Mouse (Mus musculus): ENCODE results near the gene Pde4b. TPM values are rescaled to one million over a fixed set of nuclear protein-coding genes. Genes with fewer than 3 reads are reported as not detected.
A peak's percentile ranks its signal among the peaks of the same experiment; 100 is the strongest.

Gene Pde4b
- polyA plus RNA-seq, 1 experiment from 2014 or later = 43.4 TPM

GRCm38 (mm10) chr4:102560676-102561280 lies 473.4 kb downstream of the Pde4b start:
- H3K4me3 ChIP-seq (ENCODE audit: low read length) = no peak overlapping the region
- H3K9ac ChIP-seq (ENCODE audit: low read depth, low read length) = no peak overlapping the region
- no peak for ATAC-seq
- no peaks in the 10 kb centered on the region for H3K4me1 ChIP-seq (ENCODE audit: control insufficient read depth, insufficient read depth, low read depth, low read length)
- 67% methylated on average over 12 of the region's 12 CpGs for WGBS
- no peak overlapping the region for H3K27ac ChIP-seq (ENCODE audit: low read depth, low read length)
- no peaks in the 10 kb centered on the region for H3K36me3 ChIP-seq (ENCODE audit: control insufficient read depth, insufficient read depth, low read length)
- no peak overlapping the region for H3K4me2 ChIP-seq (ENCODE audit: low read length)
- no peaks in the 10 kb centered on the region for H3K27me3 ChIP-seq (replicated peaks; ENCODE audit: control insufficient read depth, insufficient read depth, low read length)
- no peaks in the 10 kb centered on the region for H3K9me3 ChIP-seq (ENCODE audit: control insufficient read depth, low read length)

DNA sequence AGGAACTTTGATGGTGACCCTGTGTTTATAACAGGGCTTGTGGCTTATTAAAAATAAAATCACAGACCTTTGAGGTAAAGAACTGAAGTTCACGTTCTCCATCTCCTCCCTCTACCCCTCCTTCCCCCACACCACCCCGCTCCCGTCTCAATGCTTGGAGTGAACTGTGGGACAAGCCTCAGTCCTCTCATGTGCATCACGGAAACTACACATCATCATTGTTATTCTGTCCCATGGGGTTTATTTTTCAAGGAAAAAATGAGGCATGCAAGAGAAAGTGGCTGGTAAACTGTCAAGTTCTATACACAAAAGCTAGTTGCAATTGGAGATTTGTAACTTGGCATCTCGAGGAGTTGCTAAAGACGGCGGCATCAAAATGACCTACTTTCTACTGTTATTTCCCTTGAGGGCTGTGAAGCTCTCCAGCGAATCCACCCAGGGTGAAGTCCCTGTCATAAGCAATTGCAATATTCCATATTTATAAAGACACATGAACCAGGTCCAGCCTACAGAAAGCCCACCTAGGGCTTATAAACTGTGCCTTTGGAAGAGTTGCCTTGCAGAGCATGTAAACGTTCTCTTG lies 476.0 kb downstream of the Pde4b start:
- H3K4me3 ChIP-seq (ENCODE audit: low read length) = no peak overlapping the region
- H3K27ac ChIP-seq (ENCODE audit: low read depth, low read length) = no peak overlapping the region
- no peak overlapping the region for H3K9ac ChIP-seq (ENCODE audit: low read depth, low read length)
- H3K36me3 ChIP-seq (ENCODE audit: control insufficient read depth, insufficient read depth, low read length) = no peaks in the 10 kb centered on the region
- WGBS = 82% methylated on average over 9 of the region's 9 CpGs
- H3K27me3 ChIP-seq (replicated peaks; ENCODE audit: control insufficient read depth, insufficient read depth, low read length) = no peaks in the 10 kb centered on the region
- no peak for ATAC-seq
- no peak overlapping the region for H3K4me2 ChIP-seq (ENCODE audit: low read length)
- H3K4me1 ChIP-seq (ENCODE audit: control insufficient read depth, insufficient read depth, low read depth, low read length) = peaks cover 3% of the 10 kb centered on the region; the same call in 1 of the 2 replicates
- no peaks in the 10 kb centered on the region for H3K9me3 ChIP-seq (ENCODE audit: control insufficient read depth, low read length)

DNA sequence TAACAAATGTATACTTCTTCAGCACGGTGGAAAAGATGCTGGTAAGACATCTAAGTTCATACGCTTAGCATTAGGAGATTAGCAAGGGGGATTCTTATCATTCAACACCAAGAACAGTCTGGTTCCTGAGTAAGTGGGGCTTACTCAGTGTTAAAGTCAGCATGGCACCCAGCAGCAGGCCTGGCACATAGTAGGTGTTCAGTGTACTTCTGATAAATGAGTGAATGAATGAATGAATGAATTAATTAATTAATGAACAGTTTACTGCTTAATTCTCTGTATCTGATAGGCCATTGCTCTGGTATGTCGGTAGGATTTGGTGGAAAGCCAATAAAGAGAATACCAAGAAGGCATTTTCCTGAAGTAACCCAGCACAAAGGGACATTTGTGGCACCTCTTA lies 476.9 kb downstream of the Pde4b start:
- Histone ChIP-seq H3K9me3 (ENCODE audit: control insufficient read depth, low read length) (no peaks in the 10 kb centered on the region), H3K27ac (ENCODE audit: low read depth, low read length) (no peak overlapping the region), H3K9ac (ENCODE audit: low read depth, low read length) (no peak overlapping the region), H3K27me3 (replicated peaks; ENCODE audit: control insufficient read depth, insufficient read depth, low read length) (no peaks in the 10 kb centered on the region), H3K4me2 (ENCODE audit: low read length) (no peak overlapping the region), H3K4me3 (ENCODE audit: low read length) (no peak overlapping the region), H3K4me1 (ENCODE audit: control insufficient read depth, insufficient read depth, low read depth, low read length) (peaks cover 12% of the 10 kb centered on the region), H3K36me3 (ENCODE audit: control insufficient read depth, insufficient read depth, low read length) (no peaks in the 10 kb centered on the region)
- no peak for ATAC-seq
- WGBS = 93% methylated on average over 3 of the region's 3 CpGs

GRCm38 (mm10) chr4:102566421-102566820 lies 479.1 kb downstream of the Pde4b start:
- H3K27ac ChIP-seq (ENCODE audit: low read depth, low read length) = no peak overlapping the region
- H3K4me3 ChIP-seq (ENCODE audit: low read length) = no peak overlapping the region
- no peak overlapping the region for H3K4me2 ChIP-seq (ENCODE audit: low read length)
- H3K27me3 ChIP-seq (replicated peaks; ENCODE audit: control insufficient read depth, insufficient read depth, low read length) = no peaks in the 10 kb centered on the region
- H3K9ac ChIP-seq (ENCODE audit: low read depth, low read length) = no peak overlapping the region
- H3K9me3 ChIP-seq (ENCODE audit: control insufficient read depth, low read length) = no peaks in the 10 kb centered on the region
- H3K36me3 ChIP-seq (ENCODE audit: control insufficient read depth, insufficient read depth, low read length) = no peaks in the 10 kb centered on the region
- no peak for ATAC-seq
- WGBS = 50% methylated on average over 1 of the region's 1 CpGs
- H3K4me1 ChIP-seq (ENCODE audit: control insufficient read depth, insufficient read depth, low read depth, low read length) = peaks cover 21% of the 10 kb centered on the region

- H3K9me3 ChIP-seq (ENCODE audit: control insufficient read depth, low read length) = no peaks in the 10 kb centered on the region
- WGBS = 51% methylated on average over 2 of the region's 2 CpGs
- H3K4me3 ChIP-seq (ENCODE audit: low read length) = no peak overlapping the region
- ATAC-seq = no peak
- H3K9ac ChIP-seq (ENCODE audit: low read depth, low read length) = no peak overlapping the region
- no peaks in the 10 kb centered on the region for H3K36me3 ChIP-seq (ENCODE audit: control insufficient read depth, insufficient read depth, low read length)
- H3K27ac ChIP-seq (ENCODE audit: low read depth, low read length) = no peak overlapping the region
- no peaks in the 10 kb centered on the region for H3K27me3 ChIP-seq (replicated peaks; ENCODE audit: control insufficient read depth, insufficient read depth, low read length)
- H3K4me1 ChIP-seq (ENCODE audit: control insufficient read depth, insufficient read depth, low read depth, low read length) = peaks cover 21% of the 10 kb centered on the region
- H3K4me2 ChIP-seq (ENCODE audit: low read length) = no peak overlapping the region
Observed at GRCm38 (mm10) chr4:102567111-102567510, 479.8 kb downstream of the Pde4b start.

DNA sequence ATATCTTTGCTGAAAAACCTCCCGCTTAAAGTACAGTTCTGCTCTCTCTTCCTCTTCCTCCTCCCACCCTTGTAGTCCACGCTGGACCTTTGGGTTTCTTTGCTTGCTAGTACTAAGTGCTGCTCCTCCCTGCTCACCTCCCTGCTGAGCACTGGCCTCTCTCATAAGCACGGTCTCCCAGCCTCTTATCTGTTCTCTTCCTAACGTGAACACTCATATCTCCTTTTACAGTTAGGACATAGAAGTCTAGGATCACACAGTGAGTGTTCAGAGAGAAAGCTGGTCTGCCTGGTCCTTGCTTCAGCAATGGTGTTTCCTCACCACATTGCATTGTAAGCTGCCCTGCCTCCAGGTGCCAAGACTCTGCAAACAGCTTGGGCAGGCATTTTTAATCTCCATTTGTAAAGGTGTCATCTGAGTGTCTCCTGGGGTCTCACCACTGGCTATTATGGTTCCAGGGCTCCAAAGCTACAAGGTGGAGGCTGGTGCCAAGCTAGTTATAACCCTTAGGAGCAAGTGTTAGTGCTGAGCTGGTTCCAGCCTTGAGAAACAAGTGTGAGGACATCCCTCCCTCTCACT lies 480.4 kb downstream of the Pde4b start:
- Histone ChIP-seq H3K27me3 (replicated peaks; ENCODE audit: control insufficient read depth, insufficient read depth, low read length) (no peaks in the 10 kb centered on the region), H3K27ac (ENCODE audit: low read depth, low read length) (no peak overlapping the region), H3K4me1 (ENCODE audit: control insufficient read depth, insufficient read depth, low read depth, low read length) (peaks cover 21% of the 10 kb centered on the region), H3K4me3 (ENCODE audit: low read length) (no peak overlapping the region), H3K9me3 (ENCODE audit: control insufficient read depth, low read length) (no peaks in the 10 kb centered on the region), H3K36me3 (ENCODE audit: control insufficient read depth, insufficient read depth, low read length) (no peaks in the 10 kb centered on the region), H3K9ac (ENCODE audit: low read depth, low read length) (no peak overlapping the region), H3K4me2 (ENCODE audit: low read length) (no peak overlapping the region)
- 24% methylated on average over 4 of the region's 4 CpGs for WGBS
- ATAC-seq = no peak

GRCm38 (mm10) chr4:102568591-102568990 lies 481.2 kb downstream of the Pde4b start:
- Histone ChIP-seq H3K4me1 (ENCODE audit: control insufficient read depth, insufficient read depth, low read depth, low read length) (peaks cover 21% of the 10 kb centered on the region), H3K4me2 (ENCODE audit: low read length) (peak overlapping the region; percentile 23), H3K27ac (ENCODE audit: low read depth, low read length) (peak overlapping the region; percentile 29; the same call in 1 of the 2 replicates), H3K9ac (ENCODE audit: low read depth, low read length) (no peak overlapping the region), H3K36me3 (ENCODE audit: control insufficient read depth, insufficient read depth, low read length) (no peaks in the 10 kb centered on the region), H3K27me3 (replicated peaks; ENCODE audit: control insufficient read depth, insufficient read depth, low read length) (no peaks in the 10 kb centered on the region), H3K9me3 (ENCODE audit: control insufficient read depth, low read length) (no peaks in the 10 kb centered on the region), H3K4me3 (ENCODE audit: low read length) (no peak overlapping the region)
- peak; percentile 34; the same call in 1 of the 2 replicates for ATAC-seq
- 7% methylated on average over 4 of the region's 4 CpGs for WGBS

GRCm38 (mm10) chr4:102569101-102569583 lies 481.8 kb downstream of the Pde4b start:
- 24% methylated on average over 8 of the region's 8 CpGs for WGBS
- H3K27ac ChIP-seq (ENCODE audit: low read depth, low read length) = no peak overlapping the region; the same call in 1 of the 2 replicates
- peak overlapping the region; percentile 23 for H3K4me2 ChIP-seq (ENCODE audit: low read length)
- H3K4me1 ChIP-seq (ENCODE audit: control insufficient read depth, insufficient read depth, low read depth, low read length) = peaks cover 21% of the 10 kb centered on the region
- no peaks in the 10 kb centered on the region for H3K36me3 ChIP-seq (ENCODE audit: control insufficient read depth, insufficient read depth, low read length)
- H3K9ac ChIP-seq (ENCODE audit: low read depth, low read length) = no peak overlapping the region
- no peaks in the 10 kb centered on the region for H3K9me3 ChIP-seq (ENCODE audit: control insufficient read depth, low read length)
- no peak overlapping the region for H3K4me3 ChIP-seq (ENCODE audit: low read length)
- H3K27me3 ChIP-seq (replicated peaks; ENCODE audit: control insufficient read depth, insufficient read depth, low read length) = no peaks in the 10 kb centered on the region
- ATAC-seq = no peak

DNA sequence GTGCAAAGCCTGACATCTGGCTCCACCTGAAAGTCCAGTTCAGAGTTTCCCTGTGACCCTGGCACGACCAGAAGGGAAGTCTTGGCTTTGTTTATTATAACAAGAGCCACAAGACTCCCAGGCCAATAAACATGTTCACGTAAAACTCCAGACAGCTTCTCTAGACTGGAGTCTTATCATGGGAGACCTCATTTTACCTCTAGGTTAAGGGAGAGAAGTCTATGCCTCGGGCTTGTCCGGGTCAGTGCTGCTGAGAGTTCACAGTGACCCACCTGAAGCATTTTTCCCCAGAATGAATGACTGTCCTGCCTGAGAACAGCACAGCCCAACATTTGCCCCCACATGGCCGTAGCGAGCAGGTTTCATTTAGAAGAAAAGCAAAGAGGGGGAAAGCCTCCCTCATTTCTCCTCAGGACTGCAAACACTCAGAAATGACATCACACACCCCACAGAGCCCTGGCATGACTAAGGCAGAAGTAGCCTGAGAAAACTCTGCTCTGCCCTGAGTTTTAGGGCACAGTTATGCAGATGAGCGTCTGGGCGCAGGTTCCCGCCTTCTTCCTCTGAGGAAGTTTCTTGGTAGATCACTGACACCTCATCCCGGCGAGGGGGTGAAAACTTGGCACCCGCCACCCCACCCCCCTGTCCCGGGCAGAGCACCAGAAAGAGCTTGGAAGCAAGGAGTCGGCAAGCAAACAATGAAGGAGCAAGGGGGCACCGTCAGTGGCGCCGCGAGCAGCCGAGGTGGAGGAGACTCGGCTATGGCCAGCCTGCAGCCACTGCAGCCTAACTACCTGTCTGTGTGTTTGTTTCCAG lies 482.8 kb downstream of the Pde4b start:
- Histone ChIP-seq H3K9me3 (ENCODE audit: control insufficient read depth, low read length) (no peaks in the 10 kb centered on the region), H3K4me2 (ENCODE audit: low read length) (peak overlapping the region; percentile 71), H3K4me1 (ENCODE audit: control insufficient read depth, insufficient read depth, low read depth, low read length) (peaks cover 21% of the 10 kb centered on the region), H3K4me3 (ENCODE audit: low read length) (peak overlapping the region; percentile 42), H3K27me3 (replicated peaks; ENCODE audit: control insufficient read depth, insufficient read depth, low read length) (no peaks in the 10 kb centered on the region), H3K27ac (ENCODE audit: low read depth, low read length) (peak overlapping the region; percentile 44), H3K9ac (ENCODE audit: low read depth, low read length) (peak overlapping the region; percentile 55), H3K36me3 (ENCODE audit: control insufficient read depth, insufficient read depth, low read length) (no peaks in the 10 kb centered on the region)
- WGBS = 2% methylated on average over 20 of the region's 20 CpGs
- peak; percentile 84 for ATAC-seq
